Mouse (Mus musculus) kidney, postnatal 4 days (tissue): ENCODE measurements around the gene Lemd1.

Experiments used
- DNase-seq, 2 experiments: peaks; one replicate each; pipeline ENCODE4 v3.0.0; 2021; ENCODE audit warnings: mixed read lengths in 2 of 2

Lemd1 gene

GRCm38 (mm10) chr1:132202771-132203170, 11.5 kb downstream of the Lemd1 start:
- no peak for DNase-seq

- DNase-seq = no peak
Observed at GRCm38 (mm10) chr1:132205958-132206357, 14.7 kb downstream of the Lemd1 start.

GRCm38 (mm10) chr1:132206828-132207227, 15.6 kb downstream of the Lemd1 start:
- no peak for DNase-seq

- DNase-seq = peak in 1 of 2 experiments; percentile 36
Observed at GRCm38 (mm10) chr1:132208154-132208553, 16.9 kb downstream of the Lemd1 start.

DNA sequence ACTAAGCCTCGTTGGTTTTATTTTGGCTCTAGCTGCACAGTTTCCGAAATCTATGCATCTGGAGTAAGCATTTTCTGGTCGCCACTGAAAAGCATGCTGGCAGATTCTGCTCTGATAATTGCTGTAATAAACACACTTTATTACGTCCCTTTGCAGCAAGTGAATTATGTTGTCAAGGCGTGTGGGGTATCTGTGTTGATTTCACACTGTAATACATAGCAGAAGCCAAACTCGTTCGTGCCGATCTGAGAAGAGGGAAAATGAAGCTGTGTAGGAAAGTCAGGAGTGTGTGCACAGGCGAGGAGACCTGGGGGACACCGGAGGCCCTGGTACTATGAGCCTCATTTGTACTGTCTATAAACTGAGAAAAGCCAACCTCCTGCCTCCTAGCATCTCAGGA, 18.2 kb downstream of the Lemd1 start:
- no peak for DNase-seq

GRCm38 (mm10) chr1:132210922-132211321, 19.7 kb downstream of the Lemd1 start:
- peak; percentile 56 to 65 for DNase-seq

DNA sequence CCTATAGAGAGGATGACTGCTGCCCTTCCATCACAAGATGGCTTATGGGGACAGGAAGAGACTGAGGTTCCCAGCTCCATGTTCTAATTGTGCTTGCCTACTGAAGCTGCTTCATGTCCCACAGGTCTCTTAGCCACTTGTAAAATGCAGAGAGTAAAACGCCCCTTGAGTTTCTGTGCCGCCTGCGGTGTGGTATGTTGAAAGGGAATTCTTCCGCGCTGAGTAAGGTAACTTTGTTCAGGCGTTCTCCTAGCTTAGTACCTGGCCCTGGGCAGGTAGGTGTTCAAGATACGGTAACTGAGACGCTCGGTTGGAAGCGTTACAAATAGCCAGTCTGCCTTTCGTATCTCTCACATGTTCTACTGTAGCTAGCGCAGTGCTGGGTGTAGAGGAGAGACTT, 20.4 kb downstream of the Lemd1 start:
- DNase-seq = no peak

- peak; percentile 75 to 81 for DNase-seq
Observed at GRCm38 (mm10) chr1:132212218-132212617, 21.0 kb downstream of the Lemd1 start.

GRCm38 (mm10) chr1:132213076-132213475, 21.8 kb downstream of the Lemd1 start:
- peak in 1 of 2 experiments; percentile 44 for DNase-seq

GRCm38 (mm10) chr1:132216276-132216675, 25.0 kb downstream of the Lemd1 start:
- no peak for DNase-seq

DNA sequence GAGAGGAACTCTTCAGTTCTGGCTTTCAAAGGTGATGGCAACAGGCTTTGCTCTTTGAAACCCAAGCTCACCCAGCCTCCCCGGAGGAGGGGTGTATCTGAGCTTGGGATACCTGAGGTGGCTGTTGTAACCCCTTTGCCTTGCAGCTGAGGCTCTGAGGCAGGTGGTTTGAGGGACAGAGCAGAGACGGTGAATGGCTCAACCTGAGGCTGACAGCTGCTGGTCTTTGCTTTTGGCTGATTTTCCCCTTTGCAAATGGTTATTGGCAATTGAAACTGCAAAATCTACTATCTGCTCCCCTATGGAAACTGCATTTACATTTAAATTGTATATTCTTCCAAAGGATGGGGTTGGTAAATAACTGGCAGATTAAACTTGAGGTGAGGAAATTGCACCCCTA, 30.4 kb downstream of the Lemd1 start:
- no peak for DNase-seq

DNA sequence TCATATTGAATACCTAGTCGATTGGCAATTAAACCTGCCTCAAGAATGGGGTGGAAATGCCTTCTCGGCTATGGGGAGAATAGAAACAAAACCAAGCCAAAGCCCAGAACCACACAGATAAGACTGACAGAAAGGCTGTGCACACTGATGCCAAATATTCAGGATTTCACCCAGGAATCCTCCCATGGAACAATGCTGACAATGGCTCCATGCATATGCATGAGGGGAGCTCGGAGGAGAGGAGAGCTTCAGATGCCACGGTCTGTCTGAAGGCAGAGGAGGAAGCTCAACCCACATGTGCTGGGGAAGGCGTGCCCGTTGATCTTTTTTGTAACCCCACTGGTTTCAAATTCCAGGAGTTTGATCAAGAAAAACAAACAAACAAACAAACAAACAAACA, 30.9 kb downstream of the Lemd1 start:
- DNase-seq = no peak

- no peak for DNase-seq
Observed at GRCm38 (mm10) chr1:132226297-132227080, 35.3 kb downstream of the Lemd1 start.

DNA sequence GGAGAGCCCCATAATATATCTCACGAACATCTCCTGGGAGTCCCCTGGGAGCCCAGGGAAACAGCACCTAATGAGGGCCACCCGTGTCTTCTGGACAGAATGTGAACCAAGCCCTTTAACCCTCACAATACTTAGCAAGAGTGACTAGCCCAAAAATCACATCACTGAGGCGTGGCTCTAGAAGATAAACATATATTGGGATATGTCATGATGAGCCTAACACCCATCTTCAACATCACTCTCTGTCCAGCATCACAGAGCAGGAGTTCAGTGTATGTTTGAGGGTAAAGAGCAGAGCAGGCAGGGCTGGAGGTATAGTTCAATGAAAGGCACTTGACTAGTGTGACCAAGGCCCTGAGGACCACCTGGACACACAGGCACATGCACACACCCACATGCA, 38.4 kb downstream of the Lemd1 start, which contains the start of gene Gm10188:
Gm10188 (minus strand) TSS at position 101 of the 400 bp plus-strand sequence.
- DNase-seq = no peak

- DNase-seq = no peak
Observed at GRCm38 (mm10) chr1:132231470-132232274, 40.4 kb downstream of the Lemd1 start.

DNA sequence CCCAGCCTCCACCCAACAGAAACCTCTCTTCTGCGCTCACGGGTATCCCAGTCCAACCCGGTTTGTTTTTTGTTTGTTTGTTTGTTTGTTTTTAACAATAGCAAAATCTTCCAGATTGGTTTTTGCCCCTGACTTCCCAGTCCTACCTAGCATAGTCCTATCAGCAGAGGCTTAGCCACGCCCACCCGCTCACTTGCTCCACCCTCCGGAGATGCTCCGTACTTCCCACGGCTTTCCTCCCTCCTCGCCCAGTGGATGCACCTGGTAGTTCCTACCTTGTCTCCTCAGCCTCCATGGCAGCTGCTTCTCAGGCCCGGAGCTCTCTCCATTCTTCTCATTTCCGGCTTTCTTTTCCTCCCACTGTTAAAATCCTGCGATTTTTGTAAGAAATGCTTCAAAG, 42.3 kb downstream of the Lemd1 start:
- DNase-seq = peak; percentile 71 to 73

GRCm38 (mm10) chr1:132234757-132235273, 43.6 kb downstream of the Lemd1 start:
- peak in 1 of 2 experiments; percentile 37 for DNase-seq

DNA sequence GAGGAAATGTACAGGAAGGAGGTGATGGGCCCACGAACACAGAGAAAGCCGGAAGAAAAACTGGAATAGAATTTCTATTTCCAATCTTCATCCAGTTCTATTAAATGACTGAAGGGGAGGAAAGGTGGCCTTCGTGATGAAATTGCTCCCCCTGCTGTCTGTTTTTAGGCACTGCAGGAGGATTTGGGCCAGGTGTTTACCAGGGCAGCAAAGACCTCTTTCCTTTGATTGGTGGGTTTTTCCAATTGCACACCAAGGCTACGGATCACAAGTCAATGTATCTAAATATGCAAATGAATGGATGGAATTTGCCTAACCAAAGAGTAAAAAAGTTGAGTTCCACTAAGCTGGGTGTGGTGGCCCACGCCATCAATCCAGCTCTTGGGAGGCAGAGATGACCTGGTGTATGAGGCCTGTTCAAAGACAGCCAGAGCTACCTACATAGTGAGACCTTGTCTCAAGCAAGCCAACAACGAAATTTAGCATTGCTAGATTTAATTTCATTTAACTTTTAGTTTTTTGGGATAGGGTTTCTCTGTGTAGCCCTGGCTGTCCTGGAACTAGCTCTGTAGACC, 46.4 kb downstream of the Lemd1 start:
- peak; percentile 77 for DNase-seq

DNA sequence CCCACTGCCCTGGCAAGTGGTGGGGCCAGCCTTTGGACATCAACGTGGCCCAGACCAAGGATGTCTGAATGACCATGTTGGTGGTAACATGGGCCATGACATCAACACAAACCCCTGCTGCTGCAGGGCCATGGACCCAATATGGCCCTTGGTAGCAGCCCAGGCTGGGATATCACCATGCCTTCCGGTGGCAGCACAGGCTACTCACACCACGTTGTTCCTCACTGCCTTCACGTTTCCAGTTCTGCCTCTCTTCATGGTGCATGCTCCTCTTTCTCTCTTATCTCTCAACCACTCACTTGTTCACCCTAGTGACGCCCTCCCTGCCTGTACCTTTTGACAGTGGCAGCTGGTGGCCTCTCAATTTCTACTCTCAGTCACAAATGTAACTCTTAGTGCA, 53.8 kb downstream of the Lemd1 start:
- DNase-seq = no peak

- DNase-seq = no peak
Observed at GRCm38 (mm10) chr1:132246137-132246536, 54.9 kb downstream of the Lemd1 start.

DNA sequence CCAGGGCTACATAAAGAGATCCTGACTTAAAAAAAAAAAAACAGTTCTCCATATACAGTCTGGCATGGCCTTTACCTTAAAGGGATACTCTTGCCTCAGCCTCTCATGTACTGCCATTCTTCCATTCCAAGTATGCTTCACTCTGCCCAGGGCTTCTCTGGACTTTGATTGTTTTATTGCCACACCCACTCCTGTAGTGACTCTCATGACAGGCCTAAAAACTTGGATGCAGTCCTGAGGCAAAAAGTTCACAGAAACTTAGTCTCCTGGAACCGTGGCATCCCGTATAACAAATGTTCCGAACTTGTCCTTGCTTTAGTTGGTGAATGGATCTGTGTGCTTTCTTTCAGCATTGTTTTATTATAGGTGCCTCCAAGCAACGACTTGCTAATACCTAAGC, 55.4 kb downstream of the Lemd1 start:
- DNase-seq = no peak

GRCm38 (mm10) chr1:132254467-132254866, 63.2 kb downstream of the Lemd1 start:
- no peak for DNase-seq

DNA sequence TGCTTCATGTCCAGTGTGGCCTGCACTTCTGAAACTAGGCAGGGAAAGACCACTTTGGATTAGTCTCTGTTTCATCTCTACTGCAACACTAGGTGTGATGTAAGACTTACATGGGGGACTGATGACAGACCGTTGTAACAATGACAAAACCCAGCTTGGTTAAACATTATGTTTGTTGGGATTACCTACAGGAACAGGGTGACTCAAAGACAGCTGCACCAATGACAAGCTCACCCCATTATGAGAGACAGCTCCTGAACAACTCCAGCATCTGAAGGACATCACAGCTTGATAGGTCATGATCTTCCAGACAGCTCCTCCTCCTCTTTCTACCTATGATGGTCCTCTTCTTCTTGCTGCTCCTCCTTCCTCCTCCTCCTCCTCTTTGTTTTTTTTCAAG, 69.1 kb downstream of the Lemd1 start:
- DNase-seq = no peak
